Mouse (Mus musculus) lung, postnatal 0 days (tissue): ENCODE results near the gene Dhodh.

ENCODE experiments used
- CTCF ChIP-seq: IDR thresholded peaks from 2 replicates; pipeline ENCODE4 v1.5.1; 2016; ENCODE audit warnings: antibody characterized with exemption, mild to moderate bottlenecking
- EP300 ChIP-seq: IDR thresholded peaks from 2 replicates; pipeline ENCODE4 v1.6.1; 2016; ENCODE audit warnings: antibody characterized with exemption, mild to moderate bottlenecking, control low read depth

DNA sequence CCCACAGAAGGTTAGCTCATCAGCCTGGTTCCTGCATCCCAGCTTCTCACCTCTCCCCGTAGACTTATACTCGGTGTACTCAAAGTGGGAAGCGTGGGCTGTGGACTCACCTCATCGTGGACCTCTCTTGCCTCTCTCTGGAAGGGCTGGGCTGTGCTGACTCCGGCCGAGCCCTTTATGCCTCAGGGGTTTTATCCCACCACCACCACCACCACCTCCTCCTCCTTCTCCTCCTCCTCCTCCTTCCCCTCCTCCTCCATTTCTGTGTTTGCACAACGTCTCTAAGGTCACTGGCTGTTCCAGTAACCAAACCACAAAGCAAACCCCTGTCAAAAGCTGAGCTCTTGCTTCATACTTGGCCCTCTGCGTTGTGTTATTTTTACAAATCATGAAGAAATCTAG is 29.6 kb downstream of the Dhodh start, which contains the start of gene Hp:
- no peak for TF ChIP-seq CTCF
- peak; percentile 62 for TF ChIP-seq EP300
